Mouse (Mus musculus) cerebellum, adult 18-20 months (tissue): ENCODE measurements around the gene Socs3.

Experiments
- DNase-seq, 2 experiments: peaks; one replicate each; pipeline ENCODE4 v3.0.0; 2021

The Socs3 gene

DNA sequence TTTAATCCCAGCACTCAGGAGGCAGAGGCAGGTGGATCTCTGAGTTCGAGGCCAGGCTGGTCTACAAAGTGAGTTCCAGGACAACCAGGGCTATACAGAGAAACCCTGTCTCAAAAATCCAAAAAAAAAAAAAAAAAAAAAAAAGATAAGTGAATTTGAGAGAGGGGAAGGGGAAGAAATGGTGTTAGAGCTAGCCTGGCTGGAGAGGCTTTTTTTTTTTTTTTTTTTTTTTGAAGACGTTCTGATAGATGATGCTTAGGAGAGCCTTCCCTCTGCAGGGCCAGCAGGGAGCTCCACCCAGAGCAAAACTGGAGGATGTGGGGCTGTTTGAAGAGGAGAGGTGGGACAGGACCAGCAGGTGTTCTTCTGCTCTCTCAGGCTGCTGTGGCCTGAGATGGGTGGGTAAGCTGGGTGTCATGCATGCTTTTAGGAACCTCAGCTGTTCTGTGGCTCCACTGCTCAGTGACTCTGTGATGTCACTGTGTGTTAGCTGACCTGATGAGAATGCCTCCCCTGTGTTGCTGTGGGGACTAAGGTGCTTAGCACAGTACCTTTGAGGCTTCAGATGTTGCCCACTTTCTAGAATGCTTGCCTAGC, 1.9 kb upstream of the Socs3 start:
- no peak for DNase-seq

- DNase-seq: no peak
Measured at GRCm38 (mm10) chr11:117971100-117971499, 1.3 kb upstream of the Socs3 start.

DNA sequence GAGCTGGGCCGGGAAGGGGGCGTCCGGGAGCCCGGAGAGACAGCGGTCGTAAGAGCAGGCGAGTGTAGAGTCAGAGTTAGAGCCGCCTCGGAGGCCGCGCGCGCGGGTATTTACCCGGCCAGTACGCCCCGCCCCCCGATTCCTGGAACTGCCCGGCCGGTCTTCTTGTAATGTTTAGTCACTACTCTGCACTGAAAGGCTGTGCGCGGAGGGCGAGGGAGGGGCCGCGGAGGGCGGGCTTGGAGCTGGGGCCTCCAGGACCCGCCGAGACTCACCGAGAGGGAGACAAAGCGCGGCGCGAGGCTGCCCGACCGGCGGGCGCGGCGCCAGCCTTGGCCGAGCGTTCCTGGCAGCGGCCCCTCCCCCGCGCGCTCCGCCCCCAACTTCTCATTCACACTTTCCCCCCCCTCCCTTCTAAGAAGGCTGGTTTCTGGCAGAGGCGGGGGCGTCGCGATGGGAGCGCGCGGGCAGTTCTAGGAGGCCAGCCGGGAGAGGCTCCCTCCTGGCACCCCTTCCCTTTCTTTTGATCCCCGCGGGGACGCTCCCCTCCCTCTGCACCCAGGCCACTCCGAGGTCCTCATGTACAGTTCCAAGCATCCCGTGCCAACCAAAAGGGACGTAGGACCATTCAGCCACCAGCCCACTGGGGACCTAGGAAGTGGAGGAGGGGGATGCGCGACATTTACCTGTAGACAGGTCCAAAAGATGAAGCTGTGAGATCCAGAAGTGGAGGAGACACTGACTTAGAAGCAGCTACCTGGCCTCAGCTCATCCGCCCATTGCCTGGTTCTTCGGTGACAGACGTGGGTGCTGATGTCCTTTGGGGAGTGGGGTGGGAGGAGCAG, 525 bp downstream of the Socs3 start:
- peak; percentile 66 to 74 for DNase-seq

GRCm38 (mm10) chr11:117968716-117969099, 1.1 kb downstream of the Socs3 start:
- no peak for DNase-seq

GRCm38 (mm10) chr11:117968016-117968671, 1.7 kb downstream of the Socs3 start:
- DNase-seq: peak; percentile 25 to 53

- DNase-seq: peak; percentile 49 to 50
Measured at GRCm38 (mm10) chr11:117967249-117968015, 2.4 kb downstream of the Socs3 start.

DNA sequence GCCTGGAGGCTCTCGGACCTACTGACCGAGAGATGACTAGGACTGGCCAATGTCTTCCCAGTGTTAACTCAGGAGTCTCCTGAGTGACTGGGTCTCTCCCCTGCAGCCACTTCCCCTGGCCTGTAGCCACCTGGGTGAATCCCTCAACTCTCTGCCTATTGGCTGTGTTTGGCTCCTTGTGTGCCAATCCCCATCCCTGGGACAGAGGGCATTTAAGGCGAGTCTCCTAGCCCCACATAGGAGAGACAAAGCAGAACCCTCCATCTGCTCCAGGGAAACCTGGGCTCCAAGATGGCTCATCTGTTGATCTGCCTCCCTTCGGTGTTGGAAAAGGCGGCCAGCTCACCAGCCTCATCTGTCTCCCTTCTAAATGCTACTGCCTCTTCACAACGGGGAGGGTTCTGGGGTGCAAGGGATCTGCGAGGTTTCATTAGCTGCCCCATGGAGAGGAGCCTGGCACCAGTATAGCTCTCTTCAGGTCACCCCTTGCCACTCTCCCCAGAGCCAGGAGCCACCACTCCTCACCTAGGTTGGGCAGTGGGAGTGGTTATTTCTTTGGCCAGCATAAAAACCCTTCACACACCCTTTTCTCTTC, 3.2 kb downstream of the Socs3 start:
- DNase-seq: peak; percentile 48 to 53

DNA sequence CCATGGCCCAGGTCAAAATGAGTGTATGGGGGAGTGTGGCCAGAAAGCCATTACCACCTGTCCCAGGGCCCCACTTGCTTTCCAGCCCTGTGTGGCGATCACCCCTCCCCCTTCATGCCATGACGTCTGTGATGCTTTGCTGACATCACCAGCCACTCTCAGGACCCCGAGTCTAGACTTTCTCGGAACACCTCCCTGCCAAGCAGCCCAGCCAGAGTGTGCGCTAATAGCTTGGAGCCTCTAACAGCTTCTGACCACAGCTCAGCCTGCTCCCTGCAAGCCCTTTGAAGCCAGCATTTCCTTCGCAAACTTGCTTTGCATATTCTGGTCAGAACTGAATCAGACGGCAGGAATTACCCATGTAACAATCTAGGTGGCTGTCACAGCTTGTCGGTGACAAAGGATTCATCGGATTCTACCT, 4.3 kb downstream of the Socs3 start:
- no peak for DNase-seq

DNA sequence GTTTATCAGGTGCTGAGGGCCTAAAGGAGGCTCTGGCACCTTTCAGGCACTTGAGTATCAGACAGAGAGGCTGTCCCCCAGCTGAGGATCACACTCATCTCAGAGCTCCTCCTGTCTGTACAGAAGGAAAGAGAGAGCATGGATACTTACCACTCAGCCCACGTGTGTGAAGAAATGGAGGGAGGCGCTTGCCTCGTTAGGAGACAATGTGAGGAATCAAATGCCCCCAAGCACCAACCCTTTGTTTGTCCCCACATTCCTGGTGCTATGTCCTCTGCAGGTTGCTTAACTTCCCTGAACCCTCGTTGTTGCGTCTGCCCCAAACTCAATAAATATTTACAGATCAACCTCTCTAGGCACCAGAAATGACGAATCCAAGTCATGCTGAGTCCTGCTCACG, 4.8 kb downstream of the Socs3 start:
- no peak for DNase-seq

DNA sequence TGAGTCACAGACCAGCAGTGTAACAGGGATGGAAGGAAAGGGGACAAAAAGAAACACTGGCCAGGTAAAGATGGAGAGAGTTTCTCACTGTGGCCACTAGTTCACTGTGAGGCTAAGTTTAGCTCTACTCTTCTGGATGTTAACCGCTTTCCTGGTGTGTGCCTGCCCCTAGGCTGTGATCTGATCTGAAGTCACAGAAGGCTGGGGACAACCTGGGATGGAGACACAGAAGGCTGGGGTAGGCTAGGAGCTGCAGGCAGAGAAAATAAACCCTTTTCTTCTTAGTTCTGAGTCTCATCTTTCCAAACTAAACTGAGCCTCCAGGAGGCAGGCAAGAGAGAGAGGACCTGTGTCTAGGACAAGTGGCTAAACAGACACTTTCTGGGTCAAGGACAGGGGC, 5.6 kb downstream of the Socs3 start:
- DNase-seq: no peak

GRCm38 (mm10) chr11:117963872-117964271, 6.0 kb downstream of the Socs3 start:
- no peak for DNase-seq

DNA sequence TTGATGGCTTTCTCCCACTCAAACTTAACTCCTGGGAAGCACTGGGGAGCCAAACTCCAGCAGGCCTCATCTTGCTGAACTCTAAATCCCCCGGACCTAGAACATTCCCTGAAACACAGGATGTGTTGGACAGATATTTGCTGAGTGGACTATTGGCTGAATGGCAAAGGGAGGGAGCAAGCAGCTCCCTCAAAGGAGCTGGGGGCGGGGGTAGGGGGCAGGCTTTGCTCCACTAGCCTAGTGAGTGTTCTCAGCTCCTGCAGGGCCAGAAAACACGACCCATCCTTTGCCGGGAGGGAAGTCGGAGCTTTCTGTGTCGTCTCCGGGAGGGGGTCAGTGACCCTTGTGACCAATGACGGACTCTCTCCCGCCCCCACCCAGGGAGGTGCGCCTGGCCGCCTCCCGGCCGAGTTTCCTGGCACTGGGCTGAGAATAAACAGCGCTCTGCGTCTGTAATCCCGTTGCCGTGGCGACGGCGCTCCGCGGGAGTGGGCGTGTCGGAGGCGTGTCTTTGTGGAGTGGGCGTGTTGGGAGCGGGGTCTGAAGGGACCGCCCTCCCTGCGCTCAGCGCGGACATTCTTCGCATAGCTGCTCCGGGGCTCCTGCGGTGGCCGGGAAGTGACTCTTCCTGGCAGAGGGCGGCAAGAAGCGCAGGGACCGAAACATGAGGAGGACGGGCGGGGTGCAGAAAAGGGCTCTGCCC, 6.6 kb downstream of the Socs3 start:
- DNase-seq: peak; percentile 88 to 91

GRCm38 (mm10) chr11:117962228-117963067, 7.4 kb downstream of the Socs3 start:
- no peak for DNase-seq

GRCm38 (mm10) chr11:117960601-117961000, 9.2 kb downstream of the Socs3 start:
- no peak for DNase-seq

GRCm38 (mm10) chr11:117959741-117960381, 10.0 kb downstream of the Socs3 start:
- DNase-seq: no peak

DNA sequence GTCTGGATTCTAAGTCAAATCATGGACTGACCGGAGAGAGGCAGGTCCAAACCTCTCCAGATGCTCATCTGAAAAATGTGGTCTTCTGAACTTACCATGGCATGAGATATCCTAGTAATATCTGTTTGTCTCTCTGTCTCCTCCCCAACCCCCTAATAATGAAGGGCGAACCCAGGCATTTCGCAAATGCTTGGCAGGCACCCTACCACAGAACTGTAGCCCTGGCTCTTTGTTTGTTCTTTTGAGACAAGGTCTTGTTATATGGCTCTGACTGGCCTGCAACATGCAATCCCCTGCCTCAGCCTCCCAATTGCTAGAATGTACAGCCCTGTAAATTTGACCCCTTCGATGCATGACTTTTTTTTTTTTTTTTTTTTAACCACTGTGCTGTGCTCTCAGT, 10.7 kb downstream of the Socs3 start:
- DNase-seq: no peak

- no peak for DNase-seq
Measured at GRCm38 (mm10) chr11:117958197-117958596, 11.7 kb downstream of the Socs3 start.

GRCm38 (mm10) chr11:117955621-117956020, 14.2 kb downstream of the Socs3 start:
- no peak for DNase-seq

DNA sequence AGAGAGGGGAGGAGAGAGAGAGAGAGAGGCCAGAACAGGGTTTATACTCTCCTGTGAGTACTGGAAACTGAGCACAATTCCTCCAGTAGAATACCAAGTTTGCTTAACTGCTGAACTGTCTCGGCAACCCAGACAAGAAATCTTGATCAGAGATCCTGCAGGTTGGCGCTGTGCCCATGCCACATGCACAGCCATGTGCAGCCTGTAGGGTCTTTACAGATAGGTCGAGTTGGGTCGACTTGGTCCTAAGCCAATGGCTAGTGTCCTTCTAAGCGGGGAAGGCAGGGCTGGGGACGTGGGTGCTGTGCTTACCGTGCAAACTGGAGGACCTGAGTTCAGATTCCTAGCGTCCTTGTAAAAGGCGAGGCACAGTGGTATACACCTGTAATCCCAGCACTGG, 15.0 kb downstream of the Socs3 start:
- no peak for DNase-seq

GRCm38 (mm10) chr11:117954094-117954493, 15.8 kb downstream of the Socs3 start:
- no peak for DNase-seq
